Mouse (Mus musculus): ENCODE data around the gene Lrrc43.

GRCm38 (mm10) chr5:123499717-123500116, 10.6 kb downstream of the Lrrc43 start:
- peak; percentile 69 for TF ChIP-seq CTCF (IDR thresholded peaks at IDR 0.05; ENCODE audit: low read depth)
- no peak for TF ChIP-seq EP300 (IDR thresholded peaks at IDR 0.05; ENCODE audit: low read depth)
